Mouse (Mus musculus): ENCODE data around the gene Eif4a2.
"Not testable (repeated sequence)": the region's sequence is repeated elsewhere in the genome, so short reads cannot be mapped to it uniquely, and the experiment has no call there.

The Eif4a2 gene

DNA sequence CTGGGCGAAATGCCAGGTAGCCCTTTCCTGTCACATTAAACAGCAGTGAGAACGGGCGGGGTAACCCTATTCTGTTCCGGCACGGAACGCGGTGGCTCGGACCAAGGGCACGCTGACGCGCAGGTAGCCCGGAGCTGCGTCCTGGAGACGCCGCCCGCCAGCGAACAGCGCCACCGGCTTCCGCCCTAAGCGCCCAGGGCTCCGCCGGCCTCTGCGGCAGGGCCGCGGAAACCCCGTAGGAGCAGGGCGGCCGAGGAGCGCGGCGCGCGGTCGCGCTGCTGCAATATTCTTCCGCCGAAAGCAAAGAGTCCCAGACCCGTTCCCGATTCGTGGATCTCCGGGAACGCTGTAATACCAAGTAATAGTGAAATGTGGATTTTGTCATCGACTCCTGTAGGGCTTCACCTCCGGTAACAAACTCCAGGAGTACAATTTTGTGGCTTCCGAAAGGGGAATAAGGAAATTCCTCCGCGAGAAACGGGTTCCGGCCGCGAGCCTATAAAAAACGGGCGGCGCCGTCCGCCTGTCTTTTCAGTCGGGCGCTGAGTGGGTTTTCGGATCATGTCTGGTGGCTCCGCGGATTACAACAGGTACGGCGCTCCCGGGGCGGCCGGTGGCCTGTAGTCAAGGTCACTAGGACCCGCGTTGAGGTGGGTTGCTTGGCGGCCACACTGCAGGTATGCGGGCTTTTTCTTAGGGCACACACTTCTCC lies at the start of gene Eif4a2:
Gene Eif4a2, plus strand, starts transcription at position 214 of the 712 bp plus-strand sequence.
- peak; percentile 96 for DNase-seq

DNA sequence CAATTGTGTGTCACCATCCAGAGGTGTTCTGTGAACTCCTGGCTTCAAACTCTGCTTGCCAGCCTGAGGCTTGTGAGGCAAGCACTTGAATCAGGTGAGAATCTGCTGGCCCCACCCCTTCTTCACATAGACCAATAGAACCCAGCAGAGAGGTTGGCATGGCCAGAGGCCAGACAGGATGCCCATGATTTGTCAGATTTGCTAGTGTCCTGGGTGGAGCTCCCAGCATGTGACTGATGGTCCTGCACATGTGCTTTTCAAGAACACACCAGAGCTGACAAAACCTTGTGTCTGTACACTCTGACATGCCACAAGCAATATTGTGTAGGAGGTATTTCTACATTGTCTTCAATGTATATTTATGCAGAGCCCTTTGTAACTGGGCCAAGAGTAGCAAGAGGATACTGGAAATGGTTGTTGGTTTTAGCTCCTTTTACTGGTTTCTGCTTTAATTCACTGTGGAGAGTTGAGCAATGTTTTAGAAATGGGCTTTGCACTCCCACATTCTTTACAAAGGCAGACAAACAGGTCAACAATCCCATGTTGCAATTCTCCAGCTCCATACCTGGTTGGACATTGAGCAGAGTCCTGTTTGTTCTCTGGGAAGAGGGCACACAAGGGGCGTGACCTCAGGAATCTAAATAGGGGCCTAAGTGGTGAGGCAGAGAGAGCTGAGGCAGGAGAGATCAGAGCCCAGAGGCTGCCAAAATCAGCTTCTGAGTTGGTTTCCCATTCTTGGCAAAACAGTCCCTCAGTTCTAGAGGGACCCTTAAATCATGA lies 49.4 kb upstream of the Eif4a2 start, which contains the start of gene Kng1:
Gene Kng1, plus strand, starts transcription at position 198 of the 780 bp plus-strand sequence.
- not testable (repeated sequence) for DNase-seq

- DNase-seq = not testable (repeated sequence)
Measured at GRCm38 (mm10) chr16:23059630-23060029, 47.6 kb upstream of the Eif4a2 start.

DNA sequence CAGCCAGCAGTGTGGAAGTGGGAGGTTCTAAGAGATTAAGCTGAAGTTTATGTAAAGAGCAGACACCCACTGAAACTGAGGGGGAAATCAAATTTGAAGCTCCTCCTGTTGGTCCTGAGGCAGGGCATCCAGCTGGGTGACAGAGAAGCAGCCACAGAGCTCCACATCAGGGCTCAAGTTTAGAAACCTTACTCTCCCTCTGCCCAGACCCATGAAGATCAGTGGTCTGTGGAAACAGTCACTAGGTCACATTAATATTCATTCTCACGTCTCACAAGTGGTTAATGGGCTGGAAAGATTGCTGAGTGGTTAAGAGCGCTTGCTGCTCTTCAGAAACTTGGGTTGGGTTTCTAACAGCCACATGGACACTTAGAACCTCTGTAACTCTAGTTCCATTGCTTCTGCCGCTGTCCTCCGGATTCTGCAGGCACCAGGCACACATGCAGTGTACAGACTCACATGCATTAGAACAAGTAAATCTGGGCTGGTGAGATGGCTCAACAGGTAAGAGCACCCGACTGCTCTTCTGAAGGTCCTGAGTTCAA lies 46.4 kb upstream of the Eif4a2 start:
- peak; percentile 22 for DNase-seq

DNA sequence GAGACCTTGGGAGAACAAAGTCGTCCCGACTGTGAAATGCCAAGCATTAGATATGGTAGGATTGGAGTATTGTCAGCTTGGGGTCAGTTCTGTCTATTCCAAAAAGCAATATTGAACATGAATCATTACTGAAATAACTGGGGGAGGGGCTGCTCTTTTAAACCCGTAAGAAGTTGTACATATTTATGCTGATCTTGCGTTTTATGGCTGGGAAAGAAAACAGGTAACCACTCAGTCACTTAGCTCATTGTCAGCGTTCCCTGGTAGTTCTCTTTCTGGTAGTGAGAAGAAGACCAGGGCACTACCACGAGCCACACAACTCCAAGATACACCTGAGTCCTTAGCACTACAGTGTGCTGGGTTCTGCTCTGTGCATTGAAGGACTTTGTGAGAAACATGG lies 29.7 kb upstream of the Eif4a2 start:
- not testable (repeated sequence) for DNase-seq

DNA sequence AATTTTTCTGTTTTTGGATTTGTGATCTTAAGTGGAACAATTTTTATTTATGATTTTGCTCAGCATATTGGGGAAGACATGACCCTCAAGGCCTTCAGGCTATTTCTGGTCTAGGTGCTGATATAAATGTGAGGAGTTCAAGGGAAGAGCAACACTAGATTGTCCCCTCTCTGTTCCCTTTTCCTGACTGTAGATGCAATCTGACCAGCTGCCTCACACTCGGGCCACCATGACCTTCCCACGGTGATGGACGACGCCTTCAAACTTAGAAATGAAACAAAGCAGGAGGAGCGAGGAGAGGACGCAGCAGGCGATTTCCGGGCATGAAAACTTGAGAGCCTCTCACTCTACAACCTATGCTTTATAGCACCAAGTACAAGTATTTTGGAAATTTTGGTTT lies 20.1 kb upstream of the Eif4a2 start:
- DNase-seq = not testable (repeated sequence)

- DNase-seq = peak; percentile 5
Measured at GRCm38 (mm10) chr16:23087712-23088111, 19.5 kb upstream of the Eif4a2 start.

DNA sequence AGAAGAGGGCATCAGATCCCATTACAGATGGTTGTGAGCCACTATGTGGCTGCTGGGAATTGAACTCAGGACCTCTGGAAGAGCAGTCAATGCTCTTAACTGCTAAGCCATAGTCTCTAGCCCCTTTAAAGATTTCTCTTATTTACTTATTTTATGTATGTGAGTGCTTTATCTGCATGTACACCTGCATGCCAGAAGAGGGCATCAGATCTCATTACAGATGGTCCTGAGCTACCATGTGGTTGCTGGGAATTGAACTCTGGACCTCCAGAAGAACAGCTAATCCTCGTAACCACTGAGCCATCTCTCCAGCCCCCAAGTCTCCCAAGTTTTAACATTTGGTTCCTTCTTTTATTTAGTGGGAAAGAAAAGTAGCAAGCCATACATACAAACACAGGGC lies 18.8 kb upstream of the Eif4a2 start:
- DNase-seq = not testable (repeated sequence)

GRCm38 (mm10) chr16:23091345-23091744 lies 15.9 kb upstream of the Eif4a2 start:
- DNase-seq = not testable (repeated sequence)

GRCm38 (mm10) chr16:23093321-23093953 lies 13.8 kb upstream of the Eif4a2 start:
- DNase-seq = no peak

DNA sequence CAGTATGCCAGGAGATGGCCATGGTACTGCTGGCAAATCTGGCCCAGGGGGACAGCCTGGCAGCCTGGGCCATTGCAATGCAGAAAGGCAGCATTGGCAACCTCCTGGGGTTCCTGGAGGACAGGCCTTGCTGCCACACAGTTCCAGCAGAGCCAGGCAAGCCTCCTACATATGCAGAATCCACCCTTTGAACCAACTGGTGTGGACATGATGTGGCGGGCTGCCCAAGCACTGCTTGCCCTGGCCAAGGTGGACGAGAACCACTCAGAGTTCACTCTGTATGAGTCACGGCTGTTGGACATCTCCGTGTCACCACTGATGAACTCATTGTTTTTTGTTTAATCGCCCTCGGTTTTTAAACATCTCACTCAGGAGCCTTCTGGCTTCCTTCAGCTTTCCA lies 13.1 kb upstream of the Eif4a2 start:
- DNase-seq = no peak

- not testable (repeated sequence) for DNase-seq
Measured at GRCm38 (mm10) chr16:23095581-23095980, 11.7 kb upstream of the Eif4a2 start.

DNA sequence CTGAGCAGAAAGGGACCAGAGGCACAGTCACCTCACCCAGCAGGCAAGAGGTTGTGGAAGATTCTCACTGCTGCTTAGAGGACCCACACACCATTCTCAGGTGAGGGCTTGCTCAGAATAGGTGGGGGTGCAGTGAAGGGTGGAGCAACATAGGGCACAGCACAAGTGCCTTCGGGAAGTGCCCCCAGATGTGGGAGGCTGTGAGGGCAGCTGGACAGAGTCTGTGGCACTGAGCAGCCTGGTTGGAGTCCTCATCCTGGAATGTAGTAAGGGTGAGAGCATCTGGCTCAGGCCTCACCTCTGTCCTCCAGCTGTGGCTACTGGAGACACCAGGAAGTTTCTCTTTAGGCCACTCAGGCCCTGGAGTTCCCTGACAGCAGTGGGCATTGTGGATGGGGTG lies 10.4 kb upstream of the Eif4a2 start:
- not testable (repeated sequence) for DNase-seq

- DNase-seq = not testable (repeated sequence)
Measured at GRCm38 (mm10) chr16:23097290-23098104, 9.7 kb upstream of the Eif4a2 start.

GRCm38 (mm10) chr16:23098105-23098452 lies 9.2 kb upstream of the Eif4a2 start:
- not testable (repeated sequence) for DNase-seq

DNA sequence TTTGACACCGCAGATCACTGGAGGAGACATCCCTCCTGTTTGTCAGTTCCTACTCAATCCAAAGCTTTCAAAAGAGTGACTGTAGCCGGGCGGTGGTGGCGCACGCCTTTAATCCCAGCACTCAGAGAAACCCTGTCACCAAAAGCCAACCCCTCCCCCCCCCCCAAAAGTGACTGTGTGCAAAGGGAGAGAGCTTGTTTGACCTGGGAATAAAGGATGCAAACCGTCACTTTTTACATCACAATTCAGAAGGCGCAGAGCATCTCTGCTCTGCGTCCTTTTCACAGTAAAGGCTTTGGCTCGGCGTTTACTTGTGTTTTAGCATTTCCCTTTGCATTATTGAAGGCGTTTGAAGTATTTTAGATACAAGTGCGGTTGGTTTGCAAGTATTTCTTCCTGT lies 7.6 kb upstream of the Eif4a2 start:
- no peak for DNase-seq

- peak; percentile 50 for DNase-seq
Measured at GRCm38 (mm10) chr16:23100099-23100575, 7.1 kb upstream of the Eif4a2 start.

DNA sequence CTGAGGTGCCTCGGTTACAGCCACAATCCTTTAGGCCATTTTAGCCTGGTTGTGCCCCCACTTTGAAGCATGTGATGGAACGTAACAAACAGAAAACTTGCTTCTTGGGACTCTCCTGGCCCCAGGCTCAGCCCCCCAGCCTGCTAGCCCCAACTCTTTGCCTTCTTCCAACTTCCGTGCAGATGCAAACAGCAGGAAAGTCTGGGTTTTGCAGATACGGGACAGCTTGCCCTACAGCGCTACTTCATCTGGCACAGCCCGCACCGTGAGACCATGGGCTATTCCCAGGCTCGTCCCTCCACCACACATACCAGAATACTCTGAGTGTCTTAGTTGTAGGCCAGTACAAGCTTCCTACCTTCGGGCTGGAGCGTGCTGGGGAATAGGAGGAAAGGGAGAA lies 6.6 kb upstream of the Eif4a2 start:
- no peak for DNase-seq

- DNase-seq = no peak
Measured at GRCm38 (mm10) chr16:23102340-23103037, 4.8 kb upstream of the Eif4a2 start.

- DNase-seq = peak; percentile 43
Measured at GRCm38 (mm10) chr16:23103038-23103745, 4.1 kb upstream of the Eif4a2 start.

DNA sequence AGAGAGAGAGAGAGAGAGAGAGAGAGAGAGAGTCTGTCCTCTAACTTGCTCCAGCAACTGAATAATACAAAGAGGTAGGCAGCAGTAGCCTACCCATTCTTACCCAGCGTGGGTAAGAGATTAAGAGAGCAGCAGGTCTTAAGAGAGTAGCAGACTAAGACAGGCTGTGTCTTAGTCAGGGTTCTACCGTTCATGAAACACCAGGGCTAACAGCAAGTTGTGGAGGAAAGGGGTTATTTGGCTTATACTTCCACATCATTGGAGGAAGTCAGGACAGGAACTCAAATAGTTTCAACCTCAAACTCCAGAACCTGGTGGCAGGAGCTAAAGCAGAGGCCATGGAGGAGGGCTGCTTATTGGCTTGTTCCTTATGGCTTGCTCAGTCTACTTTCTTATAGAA lies 3.4 kb upstream of the Eif4a2 start:
- no peak for DNase-seq
